Mouse (Mus musculus): Measurements from ENCODE around the gene Zbtb14. TPM values are rescaled to one million over a fixed set of nuclear protein-coding genes. Genes with fewer than 3 reads are reported as not detected.

Zbtb14 gene
- polyA plus RNA-seq, 1 experiment from 2014 or later: 29.2 TPM

DNA sequence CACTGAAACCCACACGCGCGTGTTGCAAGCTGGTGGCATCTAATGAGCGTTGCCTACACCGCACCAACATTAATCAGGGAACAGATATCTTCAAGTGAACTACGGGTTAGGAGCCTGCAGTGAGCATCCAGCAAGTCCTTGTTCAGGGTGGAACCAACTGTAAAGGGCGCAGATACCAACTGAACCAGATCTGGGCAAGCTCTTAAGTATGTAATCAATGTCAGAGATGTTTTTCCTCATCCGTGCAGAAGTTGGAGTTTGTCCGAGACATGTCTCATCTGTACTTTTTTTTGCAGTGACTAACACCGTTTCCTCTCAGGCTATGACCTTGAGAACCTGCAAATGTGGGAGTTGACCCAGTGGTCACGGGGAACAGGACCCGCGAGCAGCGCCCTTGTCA, 55.6 kb downstream of the Zbtb14 start:
- Histone ChIP-seq H3K36me3 (ENCODE audit: control insufficient read depth, insufficient read depth, low read length) (no peaks in the 10 kb centered on the region), H3K9me3 (ENCODE audit: control insufficient read depth, low read length) (no peaks in the 10 kb centered on the region), H3K4me2 (ENCODE audit: low read depth) (peak overlapping the region; percentile 69), H3K27me3 (ENCODE audit: control insufficient read depth, insufficient read depth, low read length) (peaks cover 42% of the 10 kb centered on the region), H3K27ac (ENCODE audit: low read depth, low read length) (no peak overlapping the region), H3K9ac (ENCODE audit: low read length) (no peak overlapping the region), H3K4me1 (ENCODE audit: control insufficient read depth, insufficient read depth, low read length) (peaks cover 6% of the 10 kb centered on the region; the same call in 1 of the 2 replicates), H3K4me3 (ENCODE audit: low read depth, low read length) (peak overlapping the region; percentile 39; the same call in 1 of the 2 replicates)
- DNase-seq (ENCODE audit: low spot score): no peak
- WGBS: 32% methylated on average over 14 of the region's 14 CpGs
- ATAC-seq (ENCODE audit: insufficient read depth, low FRiP score, low TSS enrichment): no peak

DNA sequence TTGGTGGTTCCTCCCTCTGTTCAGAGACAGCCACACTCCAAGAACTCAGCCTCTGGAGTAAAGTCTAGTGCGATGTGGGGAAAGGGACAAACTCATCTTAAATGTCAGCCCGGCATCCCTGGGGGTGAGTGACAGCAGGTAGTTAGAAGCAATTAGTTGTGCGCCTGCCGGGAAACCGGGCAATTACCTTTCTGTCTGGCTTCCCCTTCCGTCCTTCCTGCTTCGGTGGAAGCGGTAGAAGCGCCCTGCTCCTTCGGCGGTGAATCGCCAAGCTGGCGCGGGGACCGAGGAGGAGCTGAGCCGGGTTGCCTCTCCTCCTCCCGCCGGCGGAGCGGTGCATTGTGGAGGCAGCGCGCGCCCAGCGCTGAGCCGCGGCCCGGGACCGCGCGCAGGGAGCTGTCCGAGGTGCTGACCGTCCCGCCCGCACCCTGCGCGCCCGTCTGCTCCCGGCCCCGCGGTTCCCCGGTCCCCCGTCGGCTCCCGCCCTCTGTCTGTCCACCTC, 56.2 kb downstream of the Zbtb14 start, which contains the start of gene Akain1:
Gene Akain1, plus strand, starts transcription at position 337 of the 502 bp plus-strand sequence.
- Histone ChIP-seq H3K9me3 (ENCODE audit: control insufficient read depth, low read length) (no peaks in the 10 kb centered on the region), H3K4me1 (ENCODE audit: control insufficient read depth, insufficient read depth, low read length) (peaks cover 6% of the 10 kb centered on the region; the same call in 1 of the 2 replicates), H3K36me3 (ENCODE audit: control insufficient read depth, insufficient read depth, low read length) (no peaks in the 10 kb centered on the region), H3K4me3 (ENCODE audit: low read depth, low read length) (peak within 1 kb of the TSS; percentile 39), H3K27me3 (ENCODE audit: control insufficient read depth, insufficient read depth, low read length) (peaks cover 42% of the 10 kb centered on the region), H3K4me2 (ENCODE audit: low read depth) (peak within 1 kb of the TSS; percentile 69), H3K27ac (ENCODE audit: low read depth, low read length) (no peak within 1 kb of the TSS), H3K9ac (ENCODE audit: low read length) (no peak within 1 kb of the TSS)
- peak; percentile 87 for DNase-seq (ENCODE audit: low spot score)
- 1% methylated on average over 30 of the region's 44 CpGs for WGBS
- ATAC-seq (ENCODE audit: insufficient read depth, low FRiP score, low TSS enrichment): peak; percentile 86

DNA sequence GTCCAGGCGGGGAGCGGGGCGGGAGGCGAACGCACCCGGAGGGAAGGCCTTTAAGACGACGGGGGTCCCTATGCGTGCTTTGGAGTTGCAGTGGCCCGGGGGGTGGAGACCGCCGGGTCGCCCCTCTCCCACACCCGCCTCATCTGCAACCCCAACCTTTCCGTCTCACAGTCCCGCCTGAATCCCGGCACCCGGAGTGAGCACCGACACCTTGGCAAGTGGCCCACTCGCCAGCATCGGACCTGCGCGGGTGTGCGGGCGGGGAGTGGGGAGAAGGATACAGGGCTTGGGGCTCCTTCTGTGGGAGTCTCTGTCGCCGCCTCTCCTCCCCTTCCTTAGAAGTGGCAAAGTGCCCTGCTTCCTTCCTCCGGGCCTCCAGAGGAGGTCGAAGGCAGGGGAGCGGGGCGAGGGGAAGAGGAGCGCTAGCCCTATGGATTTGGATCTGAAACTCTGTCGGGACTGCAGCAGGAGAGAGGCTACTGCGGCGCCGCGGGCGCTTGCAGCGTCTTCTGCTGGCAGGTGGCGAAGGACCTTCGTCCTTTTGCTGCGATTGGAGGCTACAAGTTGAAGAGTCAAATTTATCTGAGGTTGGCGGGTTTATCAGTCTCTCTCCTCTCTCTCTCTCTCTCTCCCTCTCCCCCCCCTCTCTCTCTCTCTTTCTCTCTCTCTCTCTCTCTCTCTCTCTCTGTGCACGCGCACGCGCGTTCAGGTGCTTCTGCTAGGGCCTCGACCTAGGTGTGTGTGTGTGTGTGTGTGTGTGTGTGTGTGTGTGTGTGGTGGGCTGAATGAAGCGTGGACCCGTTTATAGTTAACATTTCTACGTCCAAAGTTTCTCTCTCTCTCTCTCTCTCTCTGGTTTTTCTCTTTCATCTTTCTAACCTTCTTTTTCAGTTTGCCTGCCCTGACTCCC, 57.0 kb downstream of the Zbtb14 start:
- H3K27me3 ChIP-seq (ENCODE audit: control insufficient read depth, insufficient read depth, low read length): peaks cover 42% of the 10 kb centered on the region
- H3K4me1 ChIP-seq (ENCODE audit: control insufficient read depth, insufficient read depth, low read length): peaks cover 6% of the 10 kb centered on the region; the same call in 1 of the 2 replicates
- H3K4me2 ChIP-seq (ENCODE audit: low read depth): peak overlapping the region; percentile 69
- peak; percentile 52 for ATAC-seq (ENCODE audit: insufficient read depth, low FRiP score, low TSS enrichment)
- WGBS: under 1% methylated on average over 35 of the region's 52 CpGs
- no peak overlapping the region for H3K27ac ChIP-seq (ENCODE audit: low read depth, low read length)
- peak overlapping the region; percentile 39 for H3K4me3 ChIP-seq (ENCODE audit: low read depth, low read length)
- no peaks in the 10 kb centered on the region for H3K9me3 ChIP-seq (ENCODE audit: control insufficient read depth, low read length)
- H3K9ac ChIP-seq (ENCODE audit: low read length): no peak overlapping the region
- no peak for DNase-seq (ENCODE audit: low spot score)
- no peaks in the 10 kb centered on the region for H3K36me3 ChIP-seq (ENCODE audit: control insufficient read depth, insufficient read depth, low read length)

Other genes with a start within 250 kb of the Zbtb14 start
- 0.27 and 0.32 TPM in 2 replicates for gene Akain1, start 56.3 kb downstream of the Zbtb14 start, polyA plus RNA-seq (2014; fragmentation: Nextera tagmentation; extraction: Ambion mirVana)

Measured in neural tube, embryonic 11.5 days (tissue).